Mouse (Mus musculus) left cerebral cortex, postnatal 14 days (tissue): ENCODE results near the gene Agl. TPM values are rescaled to one million over a fixed set of nuclear protein-coding genes. Genes with fewer than 3 reads are reported as not detected.

ENCODE experiments used
- DNase-seq, 2 experiments: peaks; one replicate each; pipeline ENCODE4 v3.0.0; 2021 to 2022; ENCODE audit warnings: low spot score in 2 of 2, mixed read lengths in 1 of 2
- intact Hi-C: fragments of 180-260 bp; cut with DNase I; formaldehyde crosslinking; loops from one replicate; pipeline ENCODE4 v1.15.1; 2025
- total RNA-seq, 2 experiments: library from RNA; stranded (reverse); gene quantifications; 2 replicates each; pipeline ENCODE4 v1.2.3; 2021

Agl gene
- total RNA-seq, 2 experiments from 2014 or later, result 23.7 to 26.0 TPM

DNA sequence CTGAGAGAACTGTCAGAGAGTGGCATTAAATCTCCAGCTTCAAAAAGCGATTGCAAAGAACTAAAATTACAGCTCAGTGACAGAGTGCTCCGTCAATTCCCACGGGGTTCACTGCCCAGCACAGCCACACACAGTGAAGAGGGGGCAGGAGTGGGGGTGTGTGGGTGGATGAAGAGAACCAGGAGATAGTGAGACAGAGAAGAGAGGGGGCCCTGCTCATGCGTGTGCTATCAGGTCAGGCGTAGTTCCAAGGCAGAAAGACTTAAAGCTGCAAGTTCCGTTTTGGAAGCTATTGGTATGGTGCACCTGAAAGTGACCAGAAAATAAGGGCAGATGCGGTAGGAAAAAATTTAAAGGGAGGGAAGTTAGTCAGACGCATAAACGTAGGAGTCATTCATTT, 97.0 kb downstream of the Agl start:
- no peak for DNase-seq
- intact Hi-C loops, result no loop called here

DNA sequence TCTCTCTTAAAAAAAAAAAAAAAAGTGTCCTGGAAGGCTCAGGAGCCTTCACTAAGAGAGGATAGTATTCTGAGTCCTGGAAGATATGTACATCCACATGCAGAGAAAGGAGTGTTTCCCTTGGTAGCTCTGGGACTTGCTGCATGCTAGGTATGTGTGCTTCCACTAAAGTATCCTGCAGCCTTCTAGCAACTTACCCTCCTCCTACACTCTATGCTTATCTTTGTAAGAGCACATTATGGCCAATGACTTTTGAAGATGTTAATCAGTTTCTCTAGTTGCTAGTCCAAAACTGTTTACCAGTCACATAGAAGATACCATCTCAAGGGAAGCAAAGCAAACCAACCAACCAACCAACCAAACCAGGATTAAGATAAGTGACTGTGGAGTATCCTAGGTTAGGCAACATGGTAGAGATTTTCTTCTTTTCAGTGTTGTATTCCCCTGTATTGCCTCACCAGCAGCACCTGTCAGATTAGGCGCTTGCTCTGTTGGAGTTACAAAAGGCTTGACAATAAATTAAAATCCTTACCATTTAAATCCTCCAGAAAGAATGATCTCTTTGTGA, 102.2 kb downstream of the Agl start:
- intact Hi-C loops, result no loop called here
- DNase-seq, result no peak

DNA sequence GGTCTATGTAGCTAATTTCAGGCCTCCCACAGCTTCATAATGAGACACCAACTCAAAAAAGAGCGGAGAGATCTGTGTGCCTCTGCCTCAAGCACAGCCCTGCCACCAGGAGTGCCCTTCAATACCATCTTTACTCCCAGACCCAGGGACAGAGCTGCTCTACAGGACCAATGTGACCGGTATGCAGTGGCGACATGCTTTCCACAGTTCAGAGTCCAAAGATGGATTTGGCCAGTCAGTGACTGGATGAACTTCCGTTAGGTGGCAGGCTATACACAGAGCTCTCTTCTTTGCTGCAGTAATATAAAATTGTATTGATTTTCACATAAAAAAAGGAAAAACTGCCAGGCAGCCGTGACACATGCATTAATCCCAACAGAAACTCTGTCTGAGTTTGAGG, 104.1 kb downstream of the Agl start:
- intact Hi-C loops, result no loop called here
- DNase-seq, result no peak

DNA sequence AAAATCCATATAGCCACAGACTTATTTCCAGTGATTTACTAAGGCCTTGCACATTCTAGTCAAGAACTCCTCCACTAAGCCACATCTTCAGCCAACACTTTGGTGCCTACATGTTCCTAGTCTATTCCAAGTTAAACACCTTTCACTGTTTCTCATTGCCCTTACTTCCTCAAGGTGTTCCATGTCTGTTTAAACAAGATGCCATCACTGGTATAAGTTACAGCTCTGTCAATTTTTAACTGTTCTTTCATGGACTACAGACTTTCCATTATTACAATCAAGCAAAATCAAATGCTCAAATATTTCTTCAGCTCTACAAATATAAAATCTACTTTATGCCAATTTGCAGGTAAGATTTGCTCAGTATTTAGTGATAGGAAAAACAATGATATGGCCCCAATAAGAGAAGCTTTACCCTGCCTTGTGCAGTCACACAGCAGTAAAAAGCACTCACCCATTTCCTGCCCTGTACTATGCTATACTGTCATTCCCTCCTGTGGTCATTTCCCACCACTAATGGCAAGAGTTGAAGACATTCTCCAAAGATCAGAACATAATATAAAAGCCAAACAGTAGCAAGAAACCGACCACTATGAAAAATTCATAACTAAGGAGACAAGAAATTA, 105.2 kb downstream of the Agl start:
- DNase-seq, result no peak
- intact Hi-C loops, result no loop called here

DNA sequence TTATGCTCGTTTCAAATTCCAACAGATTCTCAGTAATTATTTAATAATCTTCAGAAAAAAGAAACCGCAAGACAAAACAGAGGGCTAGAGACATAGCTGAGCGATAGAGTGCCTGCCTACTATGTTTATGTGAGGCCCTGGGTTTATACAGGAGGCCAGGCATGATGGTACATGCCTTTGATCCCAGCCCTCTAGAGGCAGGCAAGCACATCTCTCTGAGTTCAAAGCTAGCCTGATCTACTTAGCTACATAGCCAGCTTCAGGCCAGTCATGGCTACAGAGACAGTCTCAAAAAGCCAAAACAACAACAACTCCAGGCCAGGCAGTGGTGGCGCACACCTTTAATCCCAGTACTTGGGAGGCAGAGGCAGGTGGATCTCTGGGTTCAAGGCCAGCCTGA, 106.4 kb downstream of the Agl start:
- no peak for DNase-seq
- intact Hi-C loops, result no loop called here

DNA sequence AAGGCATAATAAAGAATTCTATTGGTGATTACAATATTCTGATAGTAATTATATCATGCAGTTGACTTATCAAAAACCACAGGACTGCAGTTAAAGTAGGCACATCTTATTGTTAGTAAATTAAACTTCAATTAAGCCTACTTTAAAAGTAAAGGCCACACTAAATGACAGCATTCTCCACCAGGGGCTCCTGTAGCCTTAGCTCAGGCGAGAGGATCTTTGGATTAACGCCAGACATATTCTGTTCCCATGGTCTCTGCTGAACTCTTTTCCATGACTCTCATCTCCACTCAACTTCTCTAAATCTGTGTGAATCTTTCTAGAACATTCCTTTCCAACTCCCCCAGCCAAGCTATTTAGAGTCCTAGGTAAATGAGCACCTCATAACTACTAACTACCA, 109.2 kb downstream of the Agl start:
- intact Hi-C loops, result no loop called here
- no peak for DNase-seq

DNA sequence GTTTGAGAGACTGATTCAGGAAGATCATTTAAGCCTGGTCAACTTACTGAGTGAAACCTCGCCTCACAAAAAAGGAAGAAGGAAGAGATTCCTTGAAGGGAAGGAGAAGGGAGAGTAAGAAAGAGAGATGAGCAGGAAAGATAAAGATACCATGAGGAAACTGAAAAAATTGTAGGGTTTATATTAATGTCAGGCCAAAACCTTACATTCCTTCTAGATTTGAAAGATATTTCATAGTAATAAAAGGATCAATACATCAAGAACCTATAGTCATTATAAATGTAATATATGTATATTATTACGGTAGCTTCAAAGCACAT, 112.3 kb downstream of the Agl start:
- DNase-seq, result no peak
- intact Hi-C loops, result no loop called here

DNA sequence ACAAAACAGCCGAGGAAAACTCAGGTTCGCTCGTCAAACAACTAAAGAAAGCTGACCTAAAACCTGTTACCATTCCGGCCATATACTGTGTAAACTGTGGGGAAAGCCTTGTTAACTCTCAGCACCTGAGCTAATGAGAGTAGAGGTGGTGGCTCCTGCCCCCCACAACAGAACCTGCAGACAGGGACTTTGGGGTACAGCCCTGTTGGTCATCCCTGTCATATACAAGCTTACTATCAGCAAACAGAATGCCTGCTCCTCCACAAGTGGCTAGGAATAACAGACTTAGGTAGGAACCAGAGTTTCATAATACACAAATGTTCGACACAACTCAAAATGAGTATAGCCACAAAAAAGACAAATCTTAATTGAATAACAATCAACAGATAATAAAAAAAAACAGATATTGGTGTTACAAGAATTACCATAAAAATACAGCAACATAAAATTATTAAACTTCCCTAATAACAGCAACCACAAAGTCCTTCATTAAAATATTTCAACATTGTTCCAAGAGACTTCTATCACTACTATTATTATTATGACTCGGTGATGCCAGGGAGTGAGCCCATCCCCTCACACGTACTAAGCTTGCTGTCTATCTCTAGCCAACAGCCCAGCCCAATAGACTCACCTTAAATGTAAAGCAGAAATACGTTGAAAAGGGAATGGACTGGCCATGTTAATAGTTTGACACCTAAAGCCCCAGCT, 112.9 kb downstream of the Agl start:
- intact Hi-C loops, result no loop called here
- DNase-seq, result no peak

DNA sequence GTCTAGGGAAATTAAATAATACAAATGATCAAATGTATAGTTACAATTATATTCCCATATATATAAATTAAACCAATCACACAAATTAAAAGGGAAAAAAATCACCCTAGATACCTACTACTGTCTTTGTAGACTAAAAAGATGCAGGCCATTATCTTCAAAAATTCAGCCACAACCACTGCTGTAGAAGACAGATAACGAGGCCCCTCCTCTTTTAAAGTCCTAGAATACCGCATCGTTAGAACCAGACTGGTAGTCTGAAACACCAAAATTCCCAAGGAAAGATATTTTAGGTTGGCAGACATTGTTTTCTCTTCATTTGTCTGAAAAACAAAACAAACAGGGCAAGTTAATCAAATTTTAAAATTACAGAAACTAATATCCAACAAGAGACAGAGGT, 113.7 kb downstream of the Agl start:
- intact Hi-C loops, result no loop called here

More for the DNA sequence above, 113.7 kb downstream of the Agl start:
- no peak for DNase-seq

Other genes with a start within 250 kb of the Agl start
- under 1 TPM; 0.17 to 0.18 TPM for gene Lrrc39, start 245.2 kb downstream of the Agl start, total RNA-seq
- 1 to 10 TPM; 5.2 to 7.8 TPM for gene Sass6, start 213.2 kb downstream of the Agl start, total RNA-seq
- gene Trmt13, start 193.6 kb downstream of the Agl start, total RNA-seq, result 10 to 100 TPM; 13.9 to 14.1 TPM
- 10 to 100 TPM; 58.7 to 62.9 TPM for gene Mfsd14a, start 145.5 kb downstream of the Agl start, total RNA-seq
- not detected for gene Gm43191, start 126.9 kb downstream of the Agl start, total RNA-seq
- 10 to 100 TPM; 14.1 to 15.9 TPM for gene Slc35a3, start 95.3 kb downstream of the Agl start, total RNA-seq
- gene Frrs1, start 51.3 kb upstream of the Agl start, total RNA-seq, result 1 to 10 TPM; 1.5 to 2.3 TPM
- gene 4930455H04Rik, start 160.1 kb upstream of the Agl start, total RNA-seq, result not detected
- 10 to 100 TPM; 29.1 to 31.9 TPM for gene Palmd, start 160.8 kb upstream of the Agl start, total RNA-seq